Mouse (Mus musculus): ENCODE data around the gene Olfr619. TPM values are rescaled to one million over a fixed set of nuclear protein-coding genes. Genes with fewer than 3 reads are reported as not detected.

The Olfr619 gene
- polyA plus RNA-seq, 1 experiment from 2014 or later = not detected

Small RNAs within 50 kb of the gene (microRNA-seq; reads per million reads assigned to microRNA genes)
- gene Gm26506 = not detected

Other genes starting within 250 kb of the Olfr619 start
- not detected in 2 replicates for gene Olfr601, start 237.9 kb upstream of the Olfr619 start, polyA plus RNA-seq (2015; fragmentation: Nextera tagmentation; extraction: Ambion mirVana)
- gene Olfr603, start 214.4 kb upstream of the Olfr619 start, polyA plus RNA-seq (2015; fragmentation: Nextera tagmentation; extraction: Ambion mirVana) = not detected in 2 replicates
- gene Usp17lc, start 185.5 kb upstream of the Olfr619 start, polyA plus RNA-seq (2015; fragmentation: Nextera tagmentation; extraction: Ambion mirVana) = not detected in 2 replicates
- not detected in 2 replicates for gene Olfr605, start 155.1 kb upstream of the Olfr619 start, polyA plus RNA-seq (2015; fragmentation: Nextera tagmentation; extraction: Ambion mirVana)
- gene Olfr606, start 151.5 kb upstream of the Olfr619 start, polyA plus RNA-seq (2015; fragmentation: Nextera tagmentation; extraction: Ambion mirVana) = not detected in 2 replicates
- gene Olfr607, start 136.4 kb upstream of the Olfr619 start, polyA plus RNA-seq (2015; fragmentation: Nextera tagmentation; extraction: Ambion mirVana) = not detected in 2 replicates
- not detected in 2 replicates for gene Olfr608, start 130.7 kb upstream of the Olfr619 start, polyA plus RNA-seq (2015; fragmentation: Nextera tagmentation; extraction: Ambion mirVana)
- not detected in 2 replicates for gene Olfr609, start 102.5 kb upstream of the Olfr619 start, polyA plus RNA-seq (2015; fragmentation: Nextera tagmentation; extraction: Ambion mirVana)
- gene Olfr610, start 88.5 kb upstream of the Olfr619 start, polyA plus RNA-seq (2015; fragmentation: Nextera tagmentation; extraction: Ambion mirVana) = not detected in 2 replicates
- gene Olfr611, start 79.7 kb upstream of the Olfr619 start, polyA plus RNA-seq (2015; fragmentation: Nextera tagmentation; extraction: Ambion mirVana) = not detected in 2 replicates
- not detected in 2 replicates for gene Olfr612, start 57.9 kb upstream of the Olfr619 start, polyA plus RNA-seq (2015; fragmentation: Nextera tagmentation; extraction: Ambion mirVana)
- gene Olfr613, start 52.5 kb upstream of the Olfr619 start, polyA plus RNA-seq (2015; fragmentation: Nextera tagmentation; extraction: Ambion mirVana) = not detected in 2 replicates
- gene Olfr615, start 44.5 kb upstream of the Olfr619 start, polyA plus RNA-seq (2015; fragmentation: Nextera tagmentation; extraction: Ambion mirVana) = not detected in 2 replicates
- not detected in 2 replicates for gene Olfr616, start 31.4 kb upstream of the Olfr619 start, polyA plus RNA-seq (2015; fragmentation: Nextera tagmentation; extraction: Ambion mirVana)
- gene Olfr617, start 27.5 kb upstream of the Olfr619 start, polyA plus RNA-seq (2015; fragmentation: Nextera tagmentation; extraction: Ambion mirVana) = not detected in 2 replicates
- gene Olfr618, start 10.5 kb upstream of the Olfr619 start, polyA plus RNA-seq (2015; fragmentation: Nextera tagmentation; extraction: Ambion mirVana) = not detected in 2 replicates
- not detected in 2 replicates for gene Olfr620, start 12.0 kb downstream of the Olfr619 start, polyA plus RNA-seq (2015; fragmentation: Nextera tagmentation; extraction: Ambion mirVana)
- not detected in 2 replicates for gene Olfr622, start 42.1 kb downstream of the Olfr619 start, polyA plus RNA-seq (2015; fragmentation: Nextera tagmentation; extraction: Ambion mirVana)
- gene Olfr623, start 63.1 kb downstream of the Olfr619 start, polyA plus RNA-seq (2015; fragmentation: Nextera tagmentation; extraction: Ambion mirVana) = not detected in 2 replicates
- gene Olfr624, start 70.6 kb downstream of the Olfr619 start, polyA plus RNA-seq (2015; fragmentation: Nextera tagmentation; extraction: Ambion mirVana) = not detected in 2 replicates
- not detected in 2 replicates for gene Olfr625-ps1, start 82.1 kb downstream of the Olfr619 start, polyA plus RNA-seq (2015; fragmentation: Nextera tagmentation; extraction: Ambion mirVana)
- not detected in 2 replicates for gene Olfr243, start 114.1 kb downstream of the Olfr619 start, polyA plus RNA-seq (2015; fragmentation: Nextera tagmentation; extraction: Ambion mirVana)
- not detected in 2 replicates for gene Olfr628, start 129.8 kb downstream of the Olfr619 start, polyA plus RNA-seq (2015; fragmentation: Nextera tagmentation; extraction: Ambion mirVana)
- not detected in 2 replicates for gene Olfr629, start 144.4 kb downstream of the Olfr619 start, polyA plus RNA-seq (2015; fragmentation: Nextera tagmentation; extraction: Ambion mirVana)
- gene Olfr630, start 156.8 kb downstream of the Olfr619 start, polyA plus RNA-seq (2015; fragmentation: Nextera tagmentation; extraction: Ambion mirVana) = not detected in 2 replicates
- not detected in 2 replicates for gene Olfr69, start 171.0 kb downstream of the Olfr619 start, polyA plus RNA-seq (2015; fragmentation: Nextera tagmentation; extraction: Ambion mirVana)
- gene Olfr68, start 179.1 kb downstream of the Olfr619 start, polyA plus RNA-seq (2015; fragmentation: Nextera tagmentation; extraction: Ambion mirVana) = not detected in 2 replicates
- gene Olfr67, start 191.2 kb downstream of the Olfr619 start, polyA plus RNA-seq (2015; fragmentation: Nextera tagmentation; extraction: Ambion mirVana) = not detected in 2 replicates
- 1,171 and 1,472 TPM in 2 replicates for gene Hbb-bt, start 213.4 kb downstream of the Olfr619 start, polyA plus RNA-seq (2015; fragmentation: Nextera tagmentation; extraction: Ambion mirVana)
- 3,869 and 4,747 TPM in 2 replicates for gene Hbb-bs, start 227.5 kb downstream of the Olfr619 start, polyA plus RNA-seq (2015; fragmentation: Nextera tagmentation; extraction: Ambion mirVana)
- not detected in 2 replicates for gene Hbb-bh2, start 239.9 kb downstream of the Olfr619 start, polyA plus RNA-seq (2015; fragmentation: Nextera tagmentation; extraction: Ambion mirVana)
- gene Hbb-bh1, start 242.6 kb downstream of the Olfr619 start, polyA plus RNA-seq (2015; fragmentation: Nextera tagmentation; extraction: Ambion mirVana) = 0.43 TPM in 1 of 2 replicates, not detected in the other